Mouse (Mus musculus) MEL (cell line): ENCODE data around the gene Ten1. TPM values are rescaled to one million over a fixed set of nuclear protein-coding genes. Genes with fewer than 3 reads are reported as not detected.

Experiments used
- DNase-seq: peaks from one replicate; pipeline ENCODE4 v3.0.0; 2011; ENCODE audit warnings: low read depth, low spot score
- H3K27ac ChIP-seq: 2 replicates; pipeline ENCODE4 v1.5.1; 2012; ENCODE audit warnings: low read depth, mild to moderate bottlenecking, control low read depth, low read length, moderate library complexity; ENCODE audit not compliant: control insufficient read depth
- H3K27me3 ChIP-seq, 2 experiments: fragments of 150-350 bp in 1 of 2; sonication (generic) in 1 of 2; 2 replicates each; pipeline ENCODE4 v1.6.1; 2012; ENCODE audit warnings: low read length in 2 of 2, mild to moderate bottlenecking in 2 of 2, improper control_type of control experiment in 1 of 2, moderate library complexity in 1 of 2; ENCODE audit not compliant: insufficient read depth in 2 of 2, control insufficient read depth in 1 of 2
- H3K36me3 ChIP-seq, 2 experiments: 2 replicates each; pipeline ENCODE4 v1.6.1; 2012 to 2014; ENCODE audit warnings: low read length in 2 of 2, improper control_type of control experiment in 1 of 2, inconsistent platforms in 1 of 2, mild to moderate bottlenecking in 1 of 2; ENCODE audit not compliant: insufficient read depth in 2 of 2, control insufficient read depth in 1 of 2
- H3K4me1 ChIP-seq, 2 experiments: fragments of 150-350 bp in 1 of 2; sonication (generic) in 1 of 2; 2 replicates each; pipeline ENCODE4 v1.6.1; 2012; ENCODE audit warnings: low read length in 2 of 2, improper control_type of control experiment in 1 of 2, mild to moderate bottlenecking in 1 of 2; ENCODE audit not compliant: insufficient read depth in 2 of 2, control insufficient read depth in 1 of 2
- H3K4me3 ChIP-seq, 2 experiments: fragments of 150-350 bp in 1 of 2; sonication (generic) in 1 of 2; 2 replicates each; pipeline ENCODE4 v1.5.1; 2012; ENCODE audit warnings: low read depth in 2 of 2, low read length in 2 of 2, mild to moderate bottlenecking in 2 of 2, moderate library complexity in 2 of 2, control low read depth in 1 of 2, improper control_type of control experiment in 1 of 2; ENCODE audit not compliant: control insufficient read depth in 1 of 2, insufficient read depth in 1 of 2
- H3K79me2 ChIP-seq: 2 replicates; pipeline ENCODE4 v1.6.1; 2012; ENCODE audit warnings: mild to moderate bottlenecking, low read length, moderate library complexity; ENCODE audit not compliant: control insufficient read depth, poor library complexity, insufficient read depth
- H3K9ac ChIP-seq: 2 replicates; pipeline ENCODE4 v1.6.1; 2012; ENCODE audit warnings: low read depth, mild to moderate bottlenecking, control low read depth, low read length, moderate library complexity; ENCODE audit not compliant: control insufficient read depth, poor library complexity, severe bottlenecking
- H3K9me3 ChIP-seq: fragments of 150-350 bp; sonication (generic); replicated peaks from 2 replicates; pipeline ENCODE4 v1.6.1; 2012; ENCODE audit warnings: mild to moderate bottlenecking, low read length, improper control_type of control experiment, moderate library complexity; ENCODE audit not compliant: insufficient read depth
- CHD2 ChIP-seq: IDR thresholded peaks from 2 replicates; pipeline ENCODE4 v1.6.1; 2011; ENCODE audit warnings: low read length, improper control_type of control experiment
- CTCF ChIP-seq, 3 experiments: IDR thresholded peaks in 2 of 3; conservative IDR thresholded peaks in 1 of 3; 2 replicates each; pipeline ENCODE4 v1.5.1; 2011 to 2012; ENCODE audit warnings: low read length in 3 of 3, low read depth in 2 of 3, mild to moderate bottlenecking in 2 of 3, improper control_type of control experiment in 1 of 3, inconsistent platforms in 1 of 3, mixed read lengths in 1 of 3, moderate library complexity in 1 of 3; ENCODE audit not compliant: control insufficient read depth in 1 of 3, insufficient read depth in 1 of 3, poor library complexity in 1 of 3, severe bottlenecking in 1 of 3
- E2F4 ChIP-seq: IDR thresholded peaks from 2 replicates; pipeline ENCODE4 v1.6.1; 2011; ENCODE audit warnings: low read depth, low read length, improper control_type of control experiment, borderline replicate concordance
- ELF1 ChIP-seq: IDR thresholded peaks from 2 replicates; pipeline ENCODE4 v1.6.1; 2014; ENCODE audit warnings: low read depth, mild to moderate bottlenecking, inconsistent platforms, low read length, improper control_type of control experiment, moderate library complexity
- EP300 ChIP-seq, 2 experiments: IDR thresholded peaks; 2 replicates each; pipeline ENCODE4 v1.6.1; 2011; ENCODE audit warnings: improper control_type of control experiment in 2 of 2, low read length in 2 of 2, low read depth in 1 of 2, mild to moderate bottlenecking in 1 of 2
- HCFC1 ChIP-seq: IDR thresholded peaks from 2 replicates; pipeline ENCODE4 v1.6.1; 2012; ENCODE audit warnings: low read depth, mild to moderate bottlenecking, inconsistent platforms, low read length, improper control_type of control experiment, moderate library complexity
- JUND ChIP-seq: IDR thresholded peaks from 2 replicates; pipeline ENCODE4 v1.6.1; 2011; ENCODE audit warnings: low read depth, mild to moderate bottlenecking, improper control_type of control experiment, low read length
- KAT2A ChIP-seq: conservative IDR thresholded peaks from 2 replicates; pipeline ENCODE4 v1.6.1; 2012; ENCODE audit warnings: low read depth, low read length, improper control_type of control experiment, inconsistent platforms
- MEF2A ChIP-seq: IDR thresholded peaks from 2 replicates; pipeline ENCODE4 v1.6.1; 2014; ENCODE audit warnings: low read depth, mild to moderate bottlenecking, inconsistent platforms, low read length, improper control_type of control experiment; ENCODE audit not compliant: poor library complexity, insufficient replicate concordance, severe bottlenecking; ENCODE audit errors: extremely low read depth
- MXI1 ChIP-seq: IDR thresholded peaks from 2 replicates; pipeline ENCODE4 v1.6.1; 2011; ENCODE audit warnings: mild to moderate bottlenecking, low read depth, low read length, improper control_type of control experiment
- POLR2A ChIP-seq, 2 experiments: IDR thresholded peaks; 2 replicates each; pipeline ENCODE4 v1.6.1; 2011 to 2012; ENCODE audit warnings: low read length in 2 of 2, mild to moderate bottlenecking in 2 of 2, control low read depth in 1 of 2, improper control_type of control experiment in 1 of 2, low read depth in 1 of 2, moderate library complexity in 1 of 2; ENCODE audit not compliant: control insufficient read depth in 1 of 2, insufficient read depth in 1 of 2, poor library complexity in 1 of 2
- POLR2AphosphoS2 ChIP-seq: IDR thresholded peaks from 2 replicates; pipeline ENCODE4 v1.6.1; 2011; ENCODE audit warnings: low read length, improper control_type of control experiment
- RCOR1 ChIP-seq: IDR thresholded peaks from 2 replicates; pipeline ENCODE4 v1.6.1; 2012; ENCODE audit warnings: low read depth, mild to moderate bottlenecking, inconsistent platforms, low read length, improper control_type of control experiment
- SIN3A ChIP-seq: IDR thresholded peaks from 2 replicates; pipeline ENCODE4 v1.6.1; 2012; ENCODE audit warnings: low read length, improper control_type of control experiment, inconsistent platforms
- SMC3 ChIP-seq: IDR thresholded peaks from 2 replicates; pipeline ENCODE4 v1.6.1; 2011; ENCODE audit warnings: low read depth, low read length, improper control_type of control experiment
- TAL1 ChIP-seq: IDR thresholded peaks from 2 replicates; pipeline ENCODE4 v1.6.1; 2012; ENCODE audit warnings: mild to moderate bottlenecking, inconsistent platforms, low read length, moderate library complexity, mixed read lengths
- TCF12 ChIP-seq: IDR thresholded peaks from 2 replicates; pipeline ENCODE4 v1.6.1; 2014; ENCODE audit warnings: low read depth, mild to moderate bottlenecking, inconsistent platforms, low read length, improper control_type of control experiment, moderate library complexity
- USF1 ChIP-seq: IDR thresholded peaks from 2 replicates; pipeline ENCODE4 v1.6.1; 2014; ENCODE audit warnings: low read depth, mild to moderate bottlenecking, inconsistent platforms, low read length, improper control_type of control experiment, moderate library complexity
- ZKSCAN1 ChIP-seq: IDR thresholded peaks from 2 replicates; pipeline ENCODE4 v1.6.1; 2012; ENCODE audit warnings: low read depth, mild to moderate bottlenecking, inconsistent platforms, low read length, improper control_type of control experiment, moderate library complexity
- ZMIZ1 ChIP-seq: IDR thresholded peaks from 2 replicates; pipeline ENCODE4 v1.6.1; 2012; ENCODE audit warnings: low read depth, mild to moderate bottlenecking, inconsistent platforms, low read length, improper control_type of control experiment, moderate library complexity
- ZNF384 ChIP-seq: IDR thresholded peaks from 2 replicates; pipeline ENCODE4 v1.6.1; 2012; ENCODE audit warnings: low read depth, mild to moderate bottlenecking, inconsistent platforms, low read length, improper control_type of control experiment
- polyA plus RNA-seq, 2 experiments: library from polyadenylated mRNA; stranded (reverse) in 1 of 2; unstranded in 1 of 2; fragments of >175 nt in 1 of 2; fragments of >200 nt in 1 of 2; gene quantifications; 2 replicates each; pipeline versions ENCODE4 v1.2.1 to v1.2.4; 2012; ENCODE audit warnings: low replicate concordance in 2 of 2, low read depth in 1 of 2; ENCODE audit not compliant: insufficient read length in 2 of 2, insufficient read depth in 1 of 2, missing spikeins in 1 of 2
- total RNA-seq: library from RNA; depleted of rRNA; stranded (reverse); fragments of 300-350 nt; gene quantifications from 2 replicates; pipeline ENCODE4 v1.2.3, GENCODE M21; 2012

Gene Ten1
- total and polyA plus RNA-seq, 3 experiments: 60.8 to 66.9 TPM; not detected in 1

- TF ChIP-seq USF1 (0 out of 2 replicates have a peak, but pooled peaks have one; percentile 6), HCFC1 (peak; percentile 98), POLR2AphosphoS2 (peak; percentile 54; the same call in 1 of the 2 replicates), SIN3A (peak; percentile 98), JUND (no peak)
Observed at GRCm38 (mm10) chr11:116167884-116168439, 30.7 kb upstream of the Ten1 start, which contains the start of gene Fbf1 (continued).

GRCm38 (mm10) chr11:116169214-116169613 is 29.4 kb upstream of the Ten1 start:
- no peak overlapping the region for H3K4me3 ChIP-seq
- no peak for TF ChIP-seq RCOR1
- no peak for TF ChIP-seq TAL1
- TF ChIP-seq ZNF384: no peak
- TF ChIP-seq CTCF (IDR thresholded peaks at IDR 0.05 in 2 of 3, conservative IDR thresholded peaks at IDR 0.05 in 1 of 3; ENCODE audit: control insufficient read depth in 1 of 3, insufficient read depth in 1 of 3, low read depth in 2 of 3, low read length in 3 of 3, poor library complexity in 1 of 3, severe bottlenecking in 1 of 3): no peak
- TF ChIP-seq POLR2A (IDR thresholded peaks at IDR 0.05; ENCODE audit: control insufficient read depth in 1 of 2, insufficient read depth in 1 of 2, low read depth in 1 of 2, low read length in 2 of 2, poor library complexity in 1 of 2): no peak
- TF ChIP-seq TCF12: no peak
- TF ChIP-seq E2F4: no peak
- TF ChIP-seq JUND: no peak
- TF ChIP-seq ZKSCAN1: no peak
- TF ChIP-seq HCFC1: no peak
- TF ChIP-seq EP300 (IDR thresholded peaks at IDR 0.05; ENCODE audit: low read depth in 1 of 2, low read length in 2 of 2): no peak
- TF ChIP-seq ELF1: no peak
- no peak for TF ChIP-seq SMC3
- TF ChIP-seq USF1: no peak
- no peak for TF ChIP-seq KAT2A
- no peak for TF ChIP-seq MXI1
- TF ChIP-seq MEF2A: no peak
- no peak for TF ChIP-seq CHD2
- TF ChIP-seq ZMIZ1: no peak
- TF ChIP-seq POLR2AphosphoS2: no peak

More at GRCm38 (mm10) chr11:116169214-116169613, 29.4 kb upstream of the Ten1 start:
- H3K79me2 ChIP-seq: peaks cover 7% of the 10 kb centered on the region; the same call in 1 of the 2 replicates
- H3K9ac ChIP-seq: no peak overlapping the region
- no peak overlapping the region for H3K27ac ChIP-seq
- no peak for DNase-seq
- no peaks in the 10 kb centered on the region for H3K9me3 ChIP-seq
- peaks cover 4 to 11% of the 10 kb centered on the region in 2 experiments; a peak in 3 of 4 replicates for H3K36me3 ChIP-seq
- H3K4me1 ChIP-seq: peaks cover 0 to 7% of the 10 kb centered on the region in 2 experiments; a peak in 2 of 4 replicates
- H3K27me3 ChIP-seq: no peaks in the 10 kb centered on the region
